Mouse (Mus musculus): ENCODE measurements around the gene Immp2l. TPM values are rescaled to one million over a fixed set of nuclear protein-coding genes. Genes with fewer than 3 reads are reported as not detected.

Gene Immp2l
- polyA plus RNA-seq, 1 experiment from 2014 or later: 16.6 TPM

DNA sequence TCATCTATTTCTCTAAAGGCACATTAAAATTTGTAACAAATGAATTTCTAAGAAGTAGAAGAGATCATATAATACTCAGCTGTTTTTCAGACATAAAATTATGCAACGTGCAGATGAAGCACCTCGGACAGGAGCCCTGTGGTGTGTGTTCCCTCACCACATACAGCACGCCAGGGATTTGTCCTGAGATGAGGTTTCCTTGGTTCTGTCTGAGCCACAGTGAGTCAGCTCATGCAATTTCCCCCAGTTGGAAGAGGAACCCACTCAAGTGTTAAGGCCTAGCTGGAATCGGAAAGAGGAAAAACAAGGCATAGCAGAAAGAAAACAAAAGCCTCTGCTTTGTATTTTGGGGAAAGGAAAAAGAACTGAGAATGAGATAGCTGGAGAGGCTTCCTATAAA is 484.7 kb downstream of the Immp2l start:
- Histone ChIP-seq H3K36me3 (no peaks in the 10 kb centered on the region), H3K27me3 (no peaks in the 10 kb centered on the region), H3K4me1 (no peaks in the 10 kb centered on the region), H3K9me3 (no peaks in the 10 kb centered on the region), H3K4me2 (no peak overlapping the region), H3K4me3 (no peak overlapping the region), H3K27ac (no peak overlapping the region), H3K9ac (no peak overlapping the region)
- 86% methylated on average over 4 of the region's 4 CpGs for WGBS
- ATAC-seq (ENCODE audit: insufficient number of reproducible peaks, insufficient read depth, low FRiP score, low TSS enrichment, low read depth): no peak

DNA sequence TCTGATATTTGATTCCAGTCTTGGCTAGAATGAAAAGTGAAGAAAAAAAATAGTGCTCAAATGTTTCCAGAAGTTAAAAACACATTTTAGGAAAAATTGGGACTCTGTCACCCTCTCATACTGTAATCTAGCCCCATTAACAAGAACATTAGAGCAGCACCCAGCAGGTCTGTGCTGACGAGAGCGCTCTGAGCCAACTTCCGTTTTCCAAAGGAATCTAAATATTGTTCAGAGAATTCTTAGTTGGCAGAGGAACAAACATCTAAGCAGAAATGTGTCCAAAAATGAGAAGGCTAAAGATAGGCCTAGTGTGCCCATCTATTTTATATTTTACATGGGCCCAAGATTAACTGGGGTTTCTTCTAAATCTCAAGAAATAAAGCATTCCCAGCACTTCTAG is 486.7 kb downstream of the Immp2l start:
- Histone ChIP-seq H3K4me3 (no peak overlapping the region), H3K36me3 (no peaks in the 10 kb centered on the region), H3K9ac (no peak overlapping the region), H3K4me2 (no peak overlapping the region), H3K4me1 (no peaks in the 10 kb centered on the region), H3K27ac (no peak overlapping the region), H3K27me3 (no peaks in the 10 kb centered on the region), H3K9me3 (no peaks in the 10 kb centered on the region)
- no peak for ATAC-seq (ENCODE audit: insufficient number of reproducible peaks, insufficient read depth, low FRiP score, low TSS enrichment, low read depth)
- 80% methylated on average over 3 of the region's 3 CpGs for WGBS

DNA sequence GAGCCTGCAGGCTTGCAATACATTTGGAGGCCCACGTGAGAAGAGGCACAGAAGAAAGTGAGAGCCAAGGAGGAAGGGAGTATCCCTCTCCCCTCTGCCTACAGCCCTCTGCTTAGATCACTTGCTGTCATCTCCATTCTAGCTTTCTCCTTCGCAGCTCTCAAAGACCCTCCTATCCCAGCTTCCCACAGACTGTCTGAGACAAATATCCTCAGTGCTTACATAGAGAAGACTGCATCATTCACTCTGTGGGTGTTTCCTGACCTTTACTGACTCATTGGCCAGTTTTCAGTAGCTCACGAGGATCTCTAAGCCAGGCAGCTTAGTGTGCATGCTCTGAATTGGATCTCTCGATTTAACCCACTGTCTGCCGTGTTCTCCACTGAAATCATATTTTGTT is 495.0 kb downstream of the Immp2l start:
- Histone ChIP-seq H3K9me3 (no peaks in the 10 kb centered on the region), H3K9ac (no peak overlapping the region), H3K36me3 (no peaks in the 10 kb centered on the region), H3K4me1 (no peaks in the 10 kb centered on the region), H3K4me3 (no peak overlapping the region), H3K27me3 (no peaks in the 10 kb centered on the region), H3K4me2 (no peak overlapping the region), H3K27ac (no peak overlapping the region)
- no peak for ATAC-seq (ENCODE audit: insufficient number of reproducible peaks, insufficient read depth, low FRiP score, low TSS enrichment, low read depth)
- WGBS: 59% methylated on average over 5 of the region's 5 CpGs

DNA sequence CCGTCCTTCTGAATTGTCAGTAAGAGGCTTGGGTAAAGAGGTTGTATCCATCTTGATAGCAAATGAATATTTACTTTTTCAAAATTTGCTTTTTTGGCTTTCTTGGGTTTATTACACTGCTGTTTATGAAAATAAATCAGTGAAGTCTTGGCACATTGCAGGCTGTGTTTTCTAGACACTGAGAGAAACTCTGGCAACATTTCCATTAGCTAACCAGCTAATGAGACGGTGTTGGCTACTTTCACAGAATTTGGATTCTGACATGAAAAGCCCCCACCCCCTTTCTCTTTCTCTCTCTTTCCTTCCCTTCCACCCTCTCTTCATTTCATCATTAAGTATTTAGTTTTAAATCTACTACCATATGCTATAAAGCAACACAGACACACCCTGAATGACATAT is 496.4 kb downstream of the Immp2l start:
- Histone ChIP-seq H3K4me2 (no peak overlapping the region), H3K4me3 (no peak overlapping the region), H3K4me1 (no peaks in the 10 kb centered on the region), H3K9ac (no peak overlapping the region), H3K9me3 (no peaks in the 10 kb centered on the region), H3K36me3 (no peaks in the 10 kb centered on the region), H3K27ac (no peak overlapping the region), H3K27me3 (no peaks in the 10 kb centered on the region)
- WGBS: 85% methylated on average over 2 of the region's 2 CpGs
- no peak for ATAC-seq (ENCODE audit: insufficient number of reproducible peaks, insufficient read depth, low FRiP score, low TSS enrichment, low read depth)

DNA sequence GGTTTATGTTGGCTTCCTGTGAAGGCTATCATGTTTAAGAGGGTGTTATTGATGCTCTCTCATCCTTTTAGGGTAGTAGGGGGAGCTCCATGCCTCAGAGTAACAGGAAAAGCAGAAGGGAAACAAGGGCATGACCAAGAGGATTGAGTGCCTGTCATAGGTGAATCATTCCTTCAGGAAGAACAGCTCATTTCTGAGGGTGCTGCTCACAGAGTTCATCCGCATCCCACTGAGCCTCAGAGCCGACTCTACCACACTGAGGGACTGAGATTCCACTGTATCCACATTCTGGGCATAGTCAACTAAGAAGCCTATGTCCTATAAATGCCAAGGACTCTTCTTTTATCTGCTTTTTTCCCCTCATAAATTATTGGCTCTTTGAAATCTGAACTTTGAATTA is 497.8 kb downstream of the Immp2l start:
- WGBS: 98% methylated on average over 2 of the region's 2 CpGs
- H3K4me3 ChIP-seq: no peak overlapping the region
- no peaks in the 10 kb centered on the region for H3K4me1 ChIP-seq
- ATAC-seq (ENCODE audit: insufficient number of reproducible peaks, insufficient read depth, low FRiP score, low TSS enrichment, low read depth): no peak
- H3K27ac ChIP-seq: no peak overlapping the region
- H3K9ac ChIP-seq: no peak overlapping the region
- no peaks in the 10 kb centered on the region for H3K36me3 ChIP-seq
- H3K27me3 ChIP-seq: no peaks in the 10 kb centered on the region
- H3K9me3 ChIP-seq: no peaks in the 10 kb centered on the region
- no peak overlapping the region for H3K4me2 ChIP-seq

DNA sequence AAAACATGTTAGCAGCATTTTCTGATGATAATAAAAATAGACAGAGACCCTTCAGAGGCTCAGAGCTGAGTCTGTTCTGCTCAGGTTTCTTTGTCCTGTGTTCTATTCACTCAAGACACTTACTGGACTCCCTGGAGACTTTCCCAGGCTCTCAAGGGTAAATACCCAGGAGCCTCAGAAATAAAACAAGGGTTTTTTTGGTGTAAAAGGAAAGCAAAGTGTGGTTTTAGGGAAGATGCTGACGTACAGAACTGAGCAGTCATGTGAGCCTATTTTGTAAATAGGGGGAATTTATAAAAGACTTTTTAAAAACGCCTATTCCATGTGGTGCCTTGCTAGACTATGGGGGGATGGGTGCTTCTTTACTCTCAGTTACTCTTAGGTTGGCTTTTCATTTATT is 502.8 kb downstream of the Immp2l start:
- H3K27ac ChIP-seq: no peak overlapping the region
- no peak overlapping the region for H3K9ac ChIP-seq
- no peaks in the 10 kb centered on the region for H3K36me3 ChIP-seq
- no peaks in the 10 kb centered on the region for H3K27me3 ChIP-seq
- no peak overlapping the region for H3K4me2 ChIP-seq
- ATAC-seq (ENCODE audit: insufficient number of reproducible peaks, insufficient read depth, low FRiP score, low TSS enrichment, low read depth): no peak
- no peaks in the 10 kb centered on the region for H3K4me1 ChIP-seq
- 52% methylated on average over 2 of the region's 2 CpGs for WGBS
- no peaks in the 10 kb centered on the region for H3K9me3 ChIP-seq
- H3K4me3 ChIP-seq: no peak overlapping the region

DNA sequence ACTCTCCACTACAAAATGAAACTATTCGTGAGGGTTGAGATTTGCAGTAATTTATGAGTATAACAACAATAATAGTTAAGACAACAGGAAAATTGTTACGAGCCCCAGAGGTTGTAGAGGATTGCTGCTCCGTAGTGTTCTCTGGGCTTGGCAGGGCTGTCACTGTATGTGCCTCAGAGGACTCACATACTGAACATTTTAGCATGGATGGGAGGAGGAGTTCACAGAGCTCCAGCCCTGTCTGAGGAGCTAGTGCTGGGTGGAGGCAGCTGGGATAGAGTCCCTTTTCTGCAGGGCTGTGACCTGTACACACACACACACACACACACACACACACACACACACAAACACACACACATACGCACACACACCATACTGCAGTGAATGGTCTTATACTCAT is 504.5 kb downstream of the Immp2l start:
- no peak for ATAC-seq (ENCODE audit: insufficient number of reproducible peaks, insufficient read depth, low FRiP score, low TSS enrichment, low read depth)
- Histone ChIP-seq H3K9ac (no peak overlapping the region), H3K27ac (no peak overlapping the region), H3K27me3 (no peaks in the 10 kb centered on the region), H3K4me3 (no peak overlapping the region), H3K36me3 (no peaks in the 10 kb centered on the region), H3K4me1 (no peaks in the 10 kb centered on the region), H3K9me3 (no peaks in the 10 kb centered on the region), H3K4me2 (no peak overlapping the region)
- 73% methylated on average over 4 of the region's 4 CpGs for WGBS

DNA sequence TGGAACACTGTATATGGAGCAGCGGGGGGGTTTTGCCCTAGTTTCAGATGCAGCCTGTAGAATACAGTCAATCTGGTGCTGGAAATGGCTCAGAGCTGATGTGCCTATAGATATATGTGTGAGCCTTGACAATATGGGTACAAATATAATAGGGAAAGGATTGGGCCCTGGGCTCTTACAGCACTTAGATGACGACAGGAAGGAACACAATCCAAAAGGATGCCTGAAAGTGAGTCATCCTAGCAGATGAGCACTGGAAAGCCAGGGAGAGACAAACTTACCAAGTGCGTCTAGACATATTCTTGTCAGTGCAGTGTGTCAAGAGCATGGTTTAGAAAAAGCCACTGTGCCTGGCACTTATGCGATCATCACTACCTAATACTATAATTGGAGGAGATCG is 516.1 kb downstream of the Immp2l start:
- Histone ChIP-seq H3K36me3 (no peaks in the 10 kb centered on the region), H3K9ac (no peak overlapping the region), H3K4me3 (no peak overlapping the region), H3K27ac (no peak overlapping the region), H3K9me3 (no peaks in the 10 kb centered on the region), H3K4me1 (no peaks in the 10 kb centered on the region), H3K27me3 (no peaks in the 10 kb centered on the region), H3K4me2 (no peak overlapping the region)
- WGBS: 73% methylated on average over 5 of the region's 5 CpGs
- no peak for ATAC-seq (ENCODE audit: insufficient number of reproducible peaks, insufficient read depth, low FRiP score, low TSS enrichment, low read depth)

DNA sequence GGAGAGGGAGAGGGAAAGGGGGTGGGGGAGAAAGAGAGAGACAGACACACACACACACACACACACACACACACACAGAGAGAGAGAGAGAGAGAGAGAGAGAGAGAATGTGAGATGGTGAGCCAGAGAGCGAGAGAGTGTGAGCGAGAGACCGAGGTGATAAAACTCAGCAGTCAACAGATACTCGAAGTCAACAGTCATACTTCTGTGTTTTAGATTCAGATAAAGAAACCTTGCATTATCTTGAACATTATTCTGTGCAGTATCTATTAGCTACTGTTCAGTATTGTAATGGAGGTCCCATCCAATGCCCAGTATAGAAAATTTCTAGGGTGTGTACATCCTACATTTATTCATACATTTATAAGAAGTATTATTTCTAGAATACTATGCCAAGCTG is 527.7 kb downstream of the Immp2l start:
- no peaks in the 10 kb centered on the region for H3K36me3 ChIP-seq
- no peaks in the 10 kb centered on the region for H3K4me1 ChIP-seq
- H3K4me3 ChIP-seq: no peak overlapping the region
- WGBS: 88% methylated on average over 4 of the region's 4 CpGs
- ATAC-seq (ENCODE audit: insufficient number of reproducible peaks, insufficient read depth, low FRiP score, low TSS enrichment, low read depth): no peak
- no peak overlapping the region for H3K9ac ChIP-seq
- H3K27ac ChIP-seq: no peak overlapping the region
- H3K27me3 ChIP-seq: no peaks in the 10 kb centered on the region
- H3K9me3 ChIP-seq: no peaks in the 10 kb centered on the region
- H3K4me2 ChIP-seq: no peak overlapping the region

DNA sequence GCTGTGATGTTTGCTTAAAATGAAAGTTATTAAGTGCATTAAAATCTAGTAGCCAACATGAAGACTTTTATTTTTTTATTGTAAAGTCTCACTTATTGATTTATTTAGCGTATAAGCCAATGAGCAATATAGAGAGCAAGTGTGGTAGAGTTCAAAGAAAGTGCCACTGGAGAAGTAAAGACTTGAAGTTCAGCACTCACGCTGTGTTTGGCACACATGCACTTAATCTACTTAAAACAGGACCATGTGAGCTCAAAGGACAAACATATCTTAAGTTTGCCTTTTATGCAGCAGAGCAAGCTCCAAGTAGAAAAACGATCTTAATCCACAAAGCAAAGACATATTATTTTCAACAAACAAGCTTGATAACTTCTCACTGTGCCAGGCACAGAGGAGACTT is 533.9 kb downstream of the Immp2l start:
- Histone ChIP-seq H3K9me3 (no peaks in the 10 kb centered on the region), H3K4me3 (no peak overlapping the region), H3K4me2 (no peak overlapping the region), H3K27me3 (no peaks in the 10 kb centered on the region), H3K9ac (no peak overlapping the region), H3K36me3 (no peaks in the 10 kb centered on the region), H3K27ac (no peak overlapping the region), H3K4me1 (no peaks in the 10 kb centered on the region)
- no peak for ATAC-seq (ENCODE audit: insufficient number of reproducible peaks, insufficient read depth, low FRiP score, low TSS enrichment, low read depth)
- WGBS: 22% methylated on average over 3 of the region's 3 CpGs

DNA sequence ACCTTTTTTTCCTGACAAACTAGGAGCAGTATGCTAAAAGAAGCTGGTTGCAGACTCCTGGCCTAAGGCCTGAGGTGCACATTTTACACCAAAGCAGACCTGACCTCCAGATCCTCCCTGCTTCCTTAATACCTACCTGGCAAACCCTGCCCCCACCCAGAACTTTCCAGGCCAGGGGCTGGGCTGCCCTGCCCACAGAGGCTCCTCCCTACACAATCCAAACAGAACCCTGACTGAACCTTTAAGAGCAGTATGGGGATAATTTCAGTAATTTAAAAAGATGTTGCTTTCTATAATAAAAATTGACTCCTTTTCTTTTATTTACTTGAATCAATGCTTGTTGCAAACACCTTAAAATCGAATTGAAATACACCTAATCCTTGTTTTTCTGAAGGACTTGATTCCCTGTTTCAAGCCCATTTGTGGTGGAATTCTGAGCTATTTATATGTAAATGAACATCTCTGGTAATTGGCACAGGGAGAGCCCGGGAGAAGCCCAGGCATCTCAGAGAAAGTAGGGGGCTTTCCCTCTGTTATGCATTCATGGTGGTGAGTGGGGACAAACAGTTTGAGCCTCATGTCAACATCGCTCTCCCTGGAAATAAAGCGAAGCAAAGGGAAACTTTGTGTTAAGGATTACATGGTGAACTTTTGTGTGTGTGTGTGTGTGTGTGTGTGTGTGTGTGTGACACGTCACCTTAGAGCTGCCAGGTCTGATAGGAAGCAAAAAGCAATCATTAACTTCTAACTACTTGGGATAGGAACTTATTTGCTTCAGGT is 535.3 kb downstream of the Immp2l start:
- Histone ChIP-seq H3K4me3 (no peak overlapping the region), H3K36me3 (no peaks in the 10 kb centered on the region), H3K4me1 (no peaks in the 10 kb centered on the region), H3K27ac (no peak overlapping the region), H3K27me3 (no peaks in the 10 kb centered on the region), H3K9me3 (no peaks in the 10 kb centered on the region), H3K9ac (no peak overlapping the region), H3K4me2 (no peak overlapping the region)
- ATAC-seq (ENCODE audit: insufficient number of reproducible peaks, insufficient read depth, low FRiP score, low TSS enrichment, low read depth): no peak
- 46% methylated on average over 5 of the region's 5 CpGs for WGBS

DNA sequence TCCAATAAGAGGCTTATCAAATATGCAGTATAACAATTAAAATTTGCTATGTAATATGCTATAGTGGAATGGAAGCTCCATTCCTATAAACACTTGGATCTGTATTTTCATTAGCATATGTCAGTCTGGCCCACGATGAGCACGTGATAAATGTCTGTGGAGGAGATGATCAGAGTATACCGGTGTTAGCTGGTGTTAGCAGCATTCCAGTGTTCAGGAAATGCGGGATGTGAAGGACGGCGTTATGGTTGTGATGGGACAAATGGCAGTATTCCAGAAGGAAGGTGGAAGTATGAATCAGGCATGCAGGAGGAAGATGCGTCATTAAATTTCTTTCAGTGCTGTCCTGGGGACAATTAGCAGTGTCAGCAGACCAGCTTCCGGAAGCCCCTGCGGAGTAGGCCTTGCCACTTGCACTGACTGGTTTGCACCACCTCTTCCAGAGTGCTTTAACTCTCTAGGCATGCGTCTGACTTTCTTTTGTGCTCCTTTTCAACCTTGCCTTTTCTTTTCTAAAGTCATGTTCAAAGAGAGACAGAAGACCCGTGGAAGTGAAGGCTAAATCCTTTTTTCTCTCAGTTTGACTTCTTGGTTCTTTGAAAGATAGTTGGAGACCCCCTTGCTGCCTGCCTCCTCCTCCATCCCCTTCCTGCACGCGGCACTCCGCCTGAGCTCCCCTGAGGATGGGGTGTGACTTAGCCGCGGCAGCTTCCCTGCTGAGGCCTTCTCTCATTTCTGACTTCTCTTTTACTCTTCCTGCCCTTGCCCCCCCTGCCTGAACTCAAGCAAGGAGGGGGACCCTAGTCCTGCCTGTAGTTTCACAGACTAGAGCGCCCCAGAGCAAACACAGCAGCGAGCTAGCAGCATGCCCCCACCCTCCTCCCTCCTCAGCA is 541.9 kb downstream of the Immp2l start:
- WGBS: 21% methylated on average over 18 of the region's 18 CpGs
- Histone ChIP-seq H3K9ac (peak overlapping the region; percentile 32; the same call in 1 of the 2 replicates), H3K27ac (no peak overlapping the region; the same call in 1 of the 2 replicates)

More for the DNA sequence above, 541.9 kb downstream of the Immp2l start:
- no peaks in the 10 kb centered on the region for H3K9me3 ChIP-seq
- H3K4me1 ChIP-seq: peaks cover 10% of the 10 kb centered on the region
- no peaks in the 10 kb centered on the region for H3K36me3 ChIP-seq
- no peaks in the 10 kb centered on the region for H3K27me3 ChIP-seq
- peak overlapping the region; percentile 49 for H3K4me2 ChIP-seq
- ATAC-seq (ENCODE audit: insufficient number of reproducible peaks, insufficient read depth, low FRiP score, low TSS enrichment, low read depth): peak; percentile 59; the same call in 1 of the 2 replicates
- H3K4me3 ChIP-seq: peak overlapping the region; percentile 13; the same call in 1 of the 2 replicates
